Mouse (Mus musculus) testis, adult 2 months (tissue): ENCODE measurements around the gene Dock7.

Experiments
- CTCF ChIP-seq: fragments of 200-500 bp; IDR thresholded peaks from 2 replicates; pipeline ENCODE4 v1.5.1; 2012; ENCODE audit warnings: low read depth, mild to moderate bottlenecking, inconsistent platforms, low read length, moderate library complexity; ENCODE audit not compliant: control insufficient read depth, insufficient read depth, insufficient replicate concordance
- POLR2A ChIP-seq: fragments of 200-500 bp; IDR thresholded peaks from 2 replicates; pipeline ENCODE4 v1.6.1; 2012; ENCODE audit warnings: low read depth, mild to moderate bottlenecking, inconsistent platforms, low read length, moderate library complexity; ENCODE audit not compliant: control insufficient read depth

- no peak for TF ChIP-seq CTCF
- peak; percentile 78; the same call in 1 of the 2 replicates for TF ChIP-seq POLR2A
Measured at GRCm38 (mm10) chr4:98922643-98923567, 197.8 kb downstream of the Dock7 start.
